18 mouse cellular contexts compared by ENCODE assay signal in the genomic region with DNA sequence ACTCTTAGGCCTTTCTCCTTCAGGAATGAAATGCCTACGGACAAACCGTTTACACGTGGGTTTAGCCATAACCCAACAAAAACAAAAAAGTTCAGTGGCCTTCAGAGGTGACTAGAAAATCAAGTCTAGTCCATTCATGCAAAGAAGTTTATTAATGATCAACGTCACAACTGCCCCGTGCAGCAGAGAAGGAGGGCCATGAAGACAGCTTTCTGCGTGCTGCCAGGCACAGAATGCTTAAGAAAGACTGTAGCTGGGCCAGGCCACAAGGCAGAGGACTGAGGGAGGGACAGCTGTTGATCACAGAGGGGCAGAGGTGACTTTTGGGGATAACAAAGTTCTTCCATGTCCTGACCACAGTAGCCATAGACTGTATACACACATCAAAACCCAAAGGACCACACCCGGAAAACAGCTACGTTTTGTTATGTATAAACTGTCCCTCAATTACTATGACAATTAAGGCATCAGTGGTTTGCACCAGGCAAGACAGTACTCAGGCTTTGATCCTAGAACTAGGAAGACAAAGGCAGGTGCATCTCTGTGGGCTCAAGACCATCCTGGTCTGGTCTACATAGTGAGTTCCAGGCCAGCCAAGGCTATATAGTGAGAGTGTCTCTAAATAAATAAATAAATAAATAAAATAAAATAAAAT. TPM values are rescaled to one million over a fixed set of nuclear protein-coding genes. Genes with fewer than 3 reads are reported as not detected.
A peak's percentile ranks its signal among the peaks of the same experiment; 100 is the strongest.
DNase-seq lines count a peak whose midpoint lies in the region; ATAC-seq and TF ChIP-seq lines count a peak whose summit lies in the region.
"Had no signal": no experiment of that assay in that cellular context is flagged by ENCODE, and none has a peak within 500 bp of the region (broad histone marks: within the 10 kb centered on the region; RNA-seq: fewer than 3 reads in every experiment).

No protein-coding gene starts in this region.

- no peak overlapping the region for H3K4me3 ChIP-seq in kidney, postnatal 0 days (replicated peaks; ENCODE audit: low read depth, low read length)
- H3K4me3 ChIP-seq: embryonic facial prominence, embryonic 10.5 days; heart, embryonic 13.5 days; hindbrain, embryonic 15.5 days had no signal

- DNase-seq in ES-CJ7 (ENCODE audit: low read depth, low spot score), result peak; percentile 57
- peak; percentile 74 for DNase-seq in ZHBTc4 (ENCODE audit: low read depth, low spot score)
- no peak for DNase-seq in kidney, postnatal 0 days (ENCODE audit: low spot score)
- peak; percentile 65 to 78 for DNase-seq in kidney, postnatal 36 days
- DNase-seq in thymus, postnatal 36 days, result no peak
- DNase-seq in cerebellum, adult 9-11 months, result no peak
- DNase-seq: adrenal gland, postnatal 10 days; cerebellum, adult 11-12 months; cerebellum, postnatal 10 days; forebrain, postnatal 0 days; gastrocnemius, postnatal 25 days; heart, adult 11 months; heart, postnatal 36 days had no signal

- TF ChIP-seq CTCF in kidney, postnatal 0 days (IDR thresholded peaks at IDR 0.05; ENCODE audit: low read depth), result no peak

- H3K36me3 ChIP-seq in kidney, postnatal 0 days (ENCODE audit: insufficient read depth, low read length), result no peaks in the 10 kb centered on the region
- H3K36me3 ChIP-seq: hindbrain, embryonic 15.5 days had no signal

- no peak overlapping the region for H3K4me2 ChIP-seq in kidney, postnatal 0 days (ENCODE audit: low read length)

- no peak overlapping the region for H3K9ac ChIP-seq in kidney, postnatal 0 days (ENCODE audit: low read depth, low read length)
- H3K9ac ChIP-seq: forebrain, embryonic 13.5 days; forebrain, postnatal 0 days; heart, embryonic 13.5 days; hindbrain, embryonic 15.5 days had no signal

- 0 out of 2 replicates have a peak overlapping the region, but pooled peaks have one; percentile 34 for H3K27ac ChIP-seq in kidney, postnatal 0 days
- H3K27ac ChIP-seq: forebrain, embryonic 13.5 days; heart, embryonic 13.5 days; hindbrain, embryonic 15.5 days had no signal

- 59% methylated on average over 8 of the region's 8 CpGs for WGBS in kidney, postnatal 0 days

- H3K9me3 ChIP-seq in kidney, postnatal 0 days (replicated peaks; ENCODE audit: low read length), result no peaks in the 10 kb centered on the region
- H3K9me3 ChIP-seq: embryonic facial prominence, embryonic 10.5 days; forebrain, embryonic 13.5 days; G1E; heart, embryonic 13.5 days; hindbrain, embryonic 15.5 days had no signal

- ATAC-seq in kidney, postnatal 0 days (replicated peaks; ENCODE audit: low FRiP score, low read depth), result no peak
- ATAC-seq: forebrain, embryonic 13.5 days; forebrain, postnatal 0 days had no signal

- H3K27me3 ChIP-seq in kidney, postnatal 0 days (ENCODE audit: insufficient read depth, low read length), result no peaks in the 10 kb centered on the region
- H3K27me3 ChIP-seq: forebrain, embryonic 13.5 days; heart, embryonic 13.5 days; hindbrain, embryonic 15.5 days had no signal

- peaks cover 39% of the 10 kb centered on the region for H3K4me1 ChIP-seq in kidney, postnatal 0 days (replicated peaks; ENCODE audit: insufficient read depth, low read length)

RNA-seq across cellular contexts. Expression of a gene that starts 2.8 kb away (rescaled TPM):
- 94.0 and 105 TPM in 2 replicates for polyA plus RNA-seq in kidney, postnatal 0 days (2015; fragmentation: Nextera tagmentation; extraction: Ambion mirVana)

RNA-seq across cellular contexts. Expression of a gene that starts 49.6 kb away (rescaled TPM):
- 107 and 130 TPM in 2 replicates for polyA plus RNA-seq in kidney, postnatal 0 days (2015; fragmentation: Nextera tagmentation; extraction: Ambion mirVana)

RNA-seq across cellular contexts. Expression of a gene that starts 49.8 kb away (rescaled TPM):
- 10.8 and 12.1 TPM in 2 replicates for polyA plus RNA-seq in kidney, postnatal 0 days (2015; fragmentation: Nextera tagmentation; extraction: Ambion mirVana)

Comparison
In these comparisons a context has a peak if more than half of its experiments do, and no peak if none do; other contexts are left out.
1. DNase-seq: peak in ES-CJ7 (single experiment), ZHBTc4 (single experiment) and kidney, postnatal 36 days (2 of 2); none in kidney, postnatal 0 days (single experiment), thymus, postnatal 36 days (0 of 2) and cerebellum, adult 9-11 months (single experiment).